Mouse (Mus musculus) ES-CJ7 (cell line): ENCODE measurements at regions not wholly inside any gene's neighbourhood (a gene's known extent, or its start where the extent isn't known, plus 50 kb on each side); places are given as distances from the start of the nearest gene placed in this dataset.

Experiments used
- DNase-seq: peaks from one replicate; pipeline ENCODE4 v3.0.0; 2011; ENCODE audit warnings: low read depth, low spot score

- no peak for DNase-seq
Observed at GRCm38 (mm10) chr3:156253172-156253934, 308.2 kb upstream of the Negr1 start.

- DNase-seq = no peak
Observed at GRCm38 (mm10) chr3:156256719-156257118, 304.9 kb upstream of the Negr1 start.

GRCm38 (mm10) chr3:156264654-156265053 lies 296.9 kb upstream of the Negr1 start:
- DNase-seq = no peak

- no peak for DNase-seq
Observed at GRCm38 (mm10) chr3:156267727-156268126, 293.9 kb upstream of the Negr1 start.

- DNase-seq = no peak
Observed at GRCm38 (mm10) chr3:156299984-156300770, 261.4 kb upstream of the Negr1 start.

- no peak for DNase-seq
Observed at GRCm38 (mm10) chr3:156301302-156301701, 260.3 kb upstream of the Negr1 start.

GRCm38 (mm10) chr3:156301745-156302144 lies 259.8 kb upstream of the Negr1 start:
- DNase-seq = no peak

GRCm38 (mm10) chr3:156304174-156304573 lies 257.4 kb upstream of the Negr1 start:
- no peak for DNase-seq

- no peak for DNase-seq
Observed at GRCm38 (mm10) chr3:156305064-156305463, 256.5 kb upstream of the Negr1 start.

GRCm38 (mm10) chr3:156335033-156335793 lies 226.4 kb upstream of the Negr1 start:
- no peak for DNase-seq

GRCm38 (mm10) chr3:156341484-156341883 lies 220.1 kb upstream of the Negr1 start:
- no peak for DNase-seq

GRCm38 (mm10) chr3:156351727-156352126 lies 209.9 kb upstream of the Negr1 start:
- DNase-seq = peak; percentile 8

- DNase-seq = no peak
Observed at GRCm38 (mm10) chr3:156353430-156353829, 208.2 kb upstream of the Negr1 start.

GRCm38 (mm10) chr3:156353841-156354473 lies 207.6 kb upstream of the Negr1 start:
- no peak for DNase-seq

- DNase-seq = no peak
Observed at GRCm38 (mm10) chr3:156368669-156369343, 192.8 kb upstream of the Negr1 start.

- DNase-seq = no peak
Observed at GRCm38 (mm10) chr3:156376717-156377116, 184.9 kb upstream of the Negr1 start.

GRCm38 (mm10) chr3:156382919-156383318 lies 178.7 kb upstream of the Negr1 start:
- no peak for DNase-seq

GRCm38 (mm10) chr3:156406136-156406535 lies 155.5 kb upstream of the Negr1 start:
- DNase-seq = no peak

GRCm38 (mm10) chr3:156407112-156407511 lies 154.5 kb upstream of the Negr1 start:
- no peak for DNase-seq

- DNase-seq = no peak
Observed at GRCm38 (mm10) chr3:156410126-156410525, 151.5 kb upstream of the Negr1 start.

GRCm38 (mm10) chr3:156412757-156413156 lies 148.8 kb upstream of the Negr1 start:
- no peak for DNase-seq
